Mouse (Mus musculus): ENCODE measurements around the gene Afg1l. TPM values are rescaled to one million over a fixed set of nuclear protein-coding genes. Genes with fewer than 3 reads are reported as not detected.

Afg1l gene
- polyA plus RNA-seq, 1 experiment from 2014 or later: 5.1 TPM

DNA sequence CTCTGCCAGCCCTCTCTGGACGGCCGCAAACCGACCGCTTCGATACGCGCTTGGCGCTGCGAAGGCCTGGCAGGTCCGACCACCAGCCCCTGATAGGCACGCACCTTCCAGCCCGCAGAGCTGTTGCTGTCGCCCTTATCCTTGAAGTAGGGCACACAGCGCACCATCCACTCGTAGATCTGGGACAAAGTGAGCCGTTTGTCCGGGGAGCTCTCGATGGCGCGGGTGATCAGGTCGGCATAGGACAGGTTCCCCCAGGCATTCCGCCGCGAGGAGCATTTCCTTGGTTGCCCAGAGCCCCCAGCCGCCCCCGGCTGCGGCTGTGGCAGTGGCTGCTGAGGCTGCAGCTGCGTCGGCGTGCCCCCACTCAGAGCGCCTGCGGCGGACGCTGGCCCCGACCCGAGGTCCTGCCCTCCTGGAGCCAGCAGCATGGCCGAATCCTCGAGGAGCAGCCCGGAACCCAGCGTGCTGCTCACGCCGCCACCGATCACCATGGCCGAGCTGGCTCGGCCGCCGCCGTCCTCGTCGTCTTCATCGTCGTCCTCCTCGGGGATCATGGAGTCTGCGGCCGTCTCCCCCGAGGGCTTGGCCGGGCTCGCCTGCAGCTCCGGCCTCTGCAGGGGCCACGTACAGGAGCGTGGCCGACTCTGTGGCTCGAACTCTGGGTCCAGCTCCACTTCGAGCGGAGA lies 203.5 kb downstream of the Afg1l start:
- Histone ChIP-seq H3K4me3 (ENCODE audit: low read depth, low read length) (peak overlapping the region; percentile 80), H3K9ac (ENCODE audit: low read length) (peak overlapping the region; percentile 75), H3K27me3 (replicated peaks; ENCODE audit: control insufficient read depth, insufficient read depth, low read length) (0 out of 2 replicates have a peak, but pooled peaks cover 3% of the 10 kb centered on the region), H3K4me1 (ENCODE audit: control insufficient read depth, insufficient read depth, low read length) (peaks cover 15% of the 10 kb centered on the region), H3K36me3 (ENCODE audit: control insufficient read depth, insufficient read depth, low read length) (no peaks in the 10 kb centered on the region), H3K9me3 (replicated peaks; ENCODE audit: control insufficient read depth, low read length) (no peaks in the 10 kb centered on the region), H3K27ac (ENCODE audit: low read depth, low read length) (no peak overlapping the region), H3K4me2 (ENCODE audit: low read length) (peak overlapping the region; percentile 99)
- ATAC-seq (no peak), DNase-seq (ENCODE audit: low spot score) (no peak)
- 1% methylated on average over 63 of the region's 65 CpGs for WGBS

DNA sequence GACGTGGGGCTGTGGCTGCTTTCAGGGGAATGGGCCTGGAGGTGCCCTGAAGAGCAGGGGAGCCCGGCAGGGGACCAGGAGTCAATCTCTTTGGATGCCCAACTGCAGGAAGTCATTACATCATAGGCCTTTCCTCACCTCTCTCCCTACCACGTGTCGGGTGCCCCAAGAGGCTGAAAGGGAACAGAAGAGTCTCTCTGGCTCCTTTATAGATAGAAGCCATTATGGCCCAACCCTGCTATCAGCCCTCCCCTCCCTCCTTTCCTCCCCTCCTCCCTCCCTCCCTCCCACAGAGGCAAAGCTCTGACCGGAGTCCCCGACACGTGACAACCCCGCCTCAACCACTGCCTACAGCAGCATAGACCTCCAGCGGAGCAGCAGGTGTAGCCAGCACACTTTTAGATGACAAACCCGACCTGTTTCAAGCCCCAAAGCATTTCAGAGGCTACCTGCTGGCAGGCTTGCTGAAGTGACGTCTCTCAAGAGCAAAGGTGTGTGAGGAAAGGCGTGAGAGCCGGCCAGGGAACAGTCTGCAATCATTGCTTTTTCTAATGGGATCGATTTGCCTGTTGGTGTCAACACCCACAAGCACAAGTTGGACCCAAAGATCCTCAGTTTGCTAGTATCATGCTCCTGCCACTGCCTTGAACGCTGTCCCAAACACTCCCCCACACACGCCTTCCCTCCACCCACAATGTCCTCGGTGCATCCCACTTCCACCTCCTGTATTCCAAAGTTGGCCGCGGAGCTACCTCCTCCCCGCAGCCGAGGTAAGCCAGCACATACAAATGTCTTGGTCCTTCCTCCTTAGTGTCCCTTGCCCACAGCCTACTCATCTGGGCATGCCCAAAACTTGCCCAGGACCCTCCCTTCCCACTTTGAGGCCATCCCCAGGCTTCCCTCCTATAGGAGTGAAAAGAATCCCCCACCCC lies 204.3 kb downstream of the Afg1l start:
- ATAC-seq: no peak
- 8% methylated on average over 21 of the region's 21 CpGs for WGBS

DNA sequence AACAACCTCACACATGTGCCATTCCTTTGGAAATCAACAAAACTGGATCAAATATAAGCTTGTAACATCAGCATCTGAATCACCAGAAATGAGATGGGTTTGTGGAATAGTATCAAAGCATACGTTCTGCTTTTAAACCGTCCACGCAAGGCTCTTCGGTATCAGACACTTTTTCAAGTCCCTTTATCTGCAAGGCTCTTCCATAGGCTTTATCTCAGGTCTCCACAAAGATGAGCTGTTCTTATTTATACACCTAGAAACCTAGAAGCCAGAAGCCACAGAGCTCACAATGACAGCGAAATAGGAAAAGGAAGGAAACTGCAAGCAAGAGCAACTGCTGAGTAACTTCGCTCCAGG lies 205.0 kb downstream of the Afg1l start:
- H3K4me1 ChIP-seq (ENCODE audit: control insufficient read depth, insufficient read depth, low read length): peaks cover 15% of the 10 kb centered on the region
- H3K9me3 ChIP-seq (replicated peaks; ENCODE audit: control insufficient read depth, low read length): no peaks in the 10 kb centered on the region
- 0 out of 2 replicates have a peak, but pooled peaks cover 3% of the 10 kb centered on the region for H3K27me3 ChIP-seq (replicated peaks; ENCODE audit: control insufficient read depth, insufficient read depth, low read length)
- H3K36me3 ChIP-seq (ENCODE audit: control insufficient read depth, insufficient read depth, low read length): no peaks in the 10 kb centered on the region
- no peak overlapping the region for H3K4me3 ChIP-seq (ENCODE audit: low read depth, low read length)
- WGBS: 67% methylated on average over 6 of the region's 6 CpGs
- DNase-seq (ENCODE audit: low spot score): no peak
- peak overlapping the region; percentile 75; the same call in 1 of the 2 replicates for H3K9ac ChIP-seq (ENCODE audit: low read length)
- no peak for ATAC-seq
- peak overlapping the region; percentile 99 for H3K4me2 ChIP-seq (ENCODE audit: low read length)
- H3K27ac ChIP-seq (ENCODE audit: low read depth, low read length): no peak overlapping the region

More for the DNA sequence above, 204.3 kb downstream of the Afg1l start:
- DNase-seq (ENCODE audit: low spot score): no peak
- Histone ChIP-seq H3K9me3 (replicated peaks; ENCODE audit: control insufficient read depth, low read length) (no peaks in the 10 kb centered on the region), H3K27me3 (replicated peaks; ENCODE audit: control insufficient read depth, insufficient read depth, low read length) (0 out of 2 replicates have a peak, but pooled peaks cover 3% of the 10 kb centered on the region), H3K36me3 (ENCODE audit: control insufficient read depth, insufficient read depth, low read length) (no peaks in the 10 kb centered on the region), H3K4me1 (ENCODE audit: control insufficient read depth, insufficient read depth, low read length) (peaks cover 15% of the 10 kb centered on the region), H3K27ac (ENCODE audit: low read depth, low read length) (no peak overlapping the region), H3K9ac (ENCODE audit: low read length) (peak overlapping the region; percentile 75), H3K4me3 (ENCODE audit: low read depth, low read length) (peak overlapping the region; percentile 80), H3K4me2 (ENCODE audit: low read length) (peak overlapping the region; percentile 99)

DNA sequence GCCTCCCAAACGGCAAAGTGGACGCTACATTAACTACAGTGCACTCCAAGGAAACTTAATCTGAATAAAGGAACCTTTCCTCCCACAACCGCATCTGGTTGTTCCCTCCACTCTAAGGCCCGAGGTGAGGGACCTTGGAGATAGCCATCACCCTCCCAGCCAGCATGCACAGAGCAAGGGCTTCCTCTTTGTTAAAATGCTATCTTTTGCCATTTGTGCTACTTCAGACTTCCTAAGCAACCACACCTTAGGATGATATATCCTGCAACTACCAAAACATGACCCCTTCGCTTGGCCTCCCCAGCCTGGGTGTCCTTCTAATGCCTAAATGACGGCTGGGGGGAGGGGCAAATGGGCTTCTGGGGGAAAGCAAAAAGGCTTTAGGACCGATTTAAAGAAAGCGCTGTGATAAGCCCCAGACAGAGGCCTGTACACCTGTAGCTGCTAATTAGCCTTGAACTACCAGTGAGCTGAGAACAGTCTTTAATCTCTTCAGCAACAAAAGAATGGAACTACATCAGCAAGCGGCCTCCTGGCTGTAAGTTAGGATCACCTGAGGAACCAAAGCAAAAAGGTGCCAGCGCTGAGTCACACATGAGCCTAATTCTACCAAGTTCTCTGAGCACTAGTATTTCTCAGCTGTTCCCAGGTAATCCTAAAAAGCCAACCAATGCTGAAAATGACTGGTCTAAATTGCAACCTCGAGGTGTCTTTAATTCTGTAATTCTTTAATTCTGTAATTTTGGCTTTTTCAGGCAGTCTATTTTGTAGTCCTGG lies 206.7 kb downstream of the Afg1l start:
- Histone ChIP-seq H3K4me2 (ENCODE audit: low read length) (no peak overlapping the region), H3K27ac (ENCODE audit: low read depth, low read length) (no peak overlapping the region), H3K4me3 (ENCODE audit: low read depth, low read length) (no peak overlapping the region), H3K27me3 (replicated peaks; ENCODE audit: control insufficient read depth, insufficient read depth, low read length) (0 out of 2 replicates have a peak, but pooled peaks cover 3% of the 10 kb centered on the region), H3K4me1 (ENCODE audit: control insufficient read depth, insufficient read depth, low read length) (peaks cover 15% of the 10 kb centered on the region), H3K36me3 (ENCODE audit: control insufficient read depth, insufficient read depth, low read length) (no peaks in the 10 kb centered on the region), H3K9me3 (replicated peaks; ENCODE audit: control insufficient read depth, low read length) (no peaks in the 10 kb centered on the region), H3K9ac (ENCODE audit: low read length) (no peak overlapping the region)
- ATAC-seq (no peak), DNase-seq (ENCODE audit: low spot score) (no peak)
- 54% methylated on average over 11 of the region's 11 CpGs for WGBS

DNA sequence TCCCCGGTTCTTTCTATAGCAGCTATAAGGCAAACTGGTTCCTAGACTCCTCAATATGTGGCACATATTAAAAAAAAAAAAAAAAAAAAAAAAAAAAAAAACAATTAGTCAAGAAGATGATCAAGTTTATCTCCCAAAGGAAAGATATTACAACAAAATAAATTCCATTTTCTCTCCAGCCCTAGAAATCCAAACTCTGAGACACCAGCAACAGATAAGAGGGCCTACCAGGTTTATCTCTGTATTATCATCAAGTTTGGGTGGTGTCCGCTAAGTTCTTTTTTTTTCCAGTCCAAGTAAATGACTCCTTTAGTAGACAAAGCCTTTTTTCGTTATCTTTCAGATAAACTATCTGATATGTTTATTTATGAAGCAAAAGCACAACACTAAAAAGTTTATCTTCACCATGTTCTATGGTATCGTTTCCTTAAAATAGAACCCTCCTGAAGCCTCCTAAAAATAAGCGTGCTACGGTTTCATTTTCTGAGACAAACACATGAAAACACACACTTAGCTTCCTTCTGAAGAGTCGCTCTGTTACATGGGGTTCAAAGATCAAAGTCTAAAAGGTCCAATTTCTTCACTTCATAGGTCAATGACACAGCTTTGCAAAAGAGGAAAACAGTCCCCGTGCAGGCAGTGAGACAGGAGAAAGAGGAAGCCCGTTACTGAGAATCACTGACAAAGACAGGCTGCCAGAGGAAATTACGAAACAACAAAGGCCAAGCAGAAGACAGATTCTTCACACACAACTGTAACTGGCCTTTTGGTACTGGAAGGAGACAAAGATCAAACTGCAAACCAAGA lies 207.9 kb downstream of the Afg1l start:
- H3K36me3 ChIP-seq (ENCODE audit: control insufficient read depth, insufficient read depth, low read length): no peaks in the 10 kb centered on the region
- H3K27ac ChIP-seq (ENCODE audit: low read depth, low read length): no peak overlapping the region
- H3K27me3 ChIP-seq (replicated peaks; ENCODE audit: control insufficient read depth, insufficient read depth, low read length): 0 out of 2 replicates have a peak, but pooled peaks cover 3% of the 10 kb centered on the region
- H3K4me3 ChIP-seq (ENCODE audit: low read depth, low read length): no peak overlapping the region
- DNase-seq (ENCODE audit: low spot score): no peak
- no peak for ATAC-seq
- H3K9me3 ChIP-seq (replicated peaks; ENCODE audit: control insufficient read depth, low read length): no peaks in the 10 kb centered on the region
- H3K4me1 ChIP-seq (ENCODE audit: control insufficient read depth, insufficient read depth, low read length): peaks cover 15% of the 10 kb centered on the region
- WGBS: 68% methylated on average over 10 of the region's 10 CpGs
- no peak overlapping the region for H3K9ac ChIP-seq (ENCODE audit: low read length)
- H3K4me2 ChIP-seq (ENCODE audit: low read length): no peak overlapping the region

DNA sequence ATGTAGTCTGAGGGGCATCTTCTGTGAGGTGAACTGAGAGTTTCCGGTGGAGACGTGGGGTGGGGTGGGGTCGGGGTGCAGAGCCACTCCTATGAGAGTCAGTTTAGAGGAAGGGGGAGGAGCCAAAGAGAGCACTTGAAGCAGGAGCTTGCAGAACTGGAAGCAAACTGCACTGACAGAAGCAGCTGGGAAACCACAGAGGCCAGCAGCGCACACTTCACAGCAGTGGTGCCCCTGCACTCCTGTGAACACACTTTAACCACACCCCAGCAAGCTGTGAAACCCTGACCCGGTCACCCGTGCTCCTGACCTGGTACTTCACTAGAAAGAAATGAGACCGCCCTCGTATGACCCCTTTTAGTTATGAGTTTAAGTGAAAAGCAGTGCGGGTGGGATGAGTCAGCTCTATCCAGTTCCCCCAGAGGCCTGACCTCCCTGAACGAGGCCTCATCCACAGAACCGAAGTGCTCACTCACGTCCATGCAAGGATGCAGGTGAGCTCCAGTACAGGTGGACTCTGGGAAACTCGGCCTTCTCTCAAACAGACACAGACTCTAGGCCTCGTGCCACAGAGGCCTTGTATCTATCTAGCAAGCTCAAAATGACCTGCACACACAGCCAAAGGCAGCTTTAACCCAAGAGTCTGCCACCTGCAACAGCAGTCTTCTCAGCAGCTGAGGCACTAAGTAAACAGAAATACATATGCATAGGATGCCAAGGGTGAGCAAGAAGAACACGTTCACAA lies 208.9 kb downstream of the Afg1l start:
- no peak overlapping the region for H3K27ac ChIP-seq (ENCODE audit: low read depth, low read length)
- no peak overlapping the region for H3K4me2 ChIP-seq (ENCODE audit: low read length)
- ATAC-seq: no peak
- no peak for DNase-seq (ENCODE audit: low spot score)
- H3K9ac ChIP-seq (ENCODE audit: low read length): 0 out of 2 replicates have a peak overlapping the region, but pooled peaks have one; percentile 17
- no peaks in the 10 kb centered on the region for H3K9me3 ChIP-seq (replicated peaks; ENCODE audit: control insufficient read depth, low read length)
- H3K36me3 ChIP-seq (ENCODE audit: control insufficient read depth, insufficient read depth, low read length): peaks cover 4% of the 10 kb centered on the region; the same call in 1 of the 2 replicates
- H3K4me3 ChIP-seq (ENCODE audit: low read depth, low read length): no peak overlapping the region
- WGBS: 80% methylated on average over 15 of the region's 15 CpGs
- H3K27me3 ChIP-seq (replicated peaks; ENCODE audit: control insufficient read depth, insufficient read depth, low read length): 0 out of 2 replicates have a peak, but pooled peaks cover 3% of the 10 kb centered on the region
- peaks cover 10% of the 10 kb centered on the region for H3K4me1 ChIP-seq (ENCODE audit: control insufficient read depth, insufficient read depth, low read length)

DNA sequence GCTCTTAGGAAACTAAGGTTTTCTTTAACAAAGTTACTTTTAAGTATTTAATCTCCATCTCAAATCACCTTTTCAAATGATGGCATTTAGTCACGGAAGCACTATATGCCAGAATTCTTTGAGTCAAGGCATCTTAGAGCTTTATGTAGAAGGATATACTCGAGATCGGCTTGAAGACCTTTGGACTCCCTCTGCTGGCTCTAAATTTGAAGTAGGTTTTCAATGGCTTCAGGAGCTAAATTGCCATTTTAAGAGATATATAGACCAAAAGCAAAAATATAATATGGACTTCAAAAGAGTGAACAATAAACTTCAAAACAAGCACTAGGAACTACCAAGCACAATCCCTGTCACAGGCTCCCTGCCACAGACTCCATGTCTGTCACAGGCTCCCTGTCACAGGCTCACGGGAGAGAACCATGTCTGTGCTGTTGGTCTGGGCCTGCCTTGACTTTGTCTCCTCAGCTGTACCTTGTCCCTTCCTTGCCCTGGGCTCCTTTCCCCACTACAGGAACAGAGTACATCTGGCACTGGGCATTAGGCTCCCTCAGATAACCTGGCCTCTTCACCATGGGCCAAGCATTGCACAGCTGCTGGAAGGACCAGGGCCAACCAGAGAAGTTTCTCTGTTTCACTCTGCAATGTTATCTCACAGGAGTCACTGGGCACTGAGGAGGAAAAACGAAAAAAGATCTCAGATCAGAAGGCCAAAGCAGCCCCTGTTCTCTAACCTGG lies 210.4 kb downstream of the Afg1l start:
- DNase-seq (ENCODE audit: low spot score): no peak
- 85% methylated on average over 5 of the region's 5 CpGs for WGBS
- no peak for ATAC-seq

More for the DNA sequence above, 210.4 kb downstream of the Afg1l start:
- no peaks in the 10 kb centered on the region for H3K9me3 ChIP-seq (replicated peaks; ENCODE audit: control insufficient read depth, low read length)
- peaks cover 4% of the 10 kb centered on the region; the same call in 1 of the 2 replicates for H3K36me3 ChIP-seq (ENCODE audit: control insufficient read depth, insufficient read depth, low read length)
- no peak overlapping the region for H3K4me2 ChIP-seq (ENCODE audit: low read length)
- no peak overlapping the region for H3K27ac ChIP-seq (ENCODE audit: low read depth, low read length)
- no peak overlapping the region for H3K9ac ChIP-seq (ENCODE audit: low read length)
- H3K27me3 ChIP-seq (replicated peaks; ENCODE audit: control insufficient read depth, insufficient read depth, low read length): no peaks in the 10 kb centered on the region
- no peak overlapping the region for H3K4me3 ChIP-seq (ENCODE audit: low read depth, low read length)
- H3K4me1 ChIP-seq (ENCODE audit: control insufficient read depth, insufficient read depth, low read length): no peaks in the 10 kb centered on the region
